Mouse (Mus musculus): ENCODE results near the gene Cd9.

The Cd9 gene

GRCm38 (mm10) chr6:125433704-125434447, 60.7 kb downstream of the Cd9 start:
- peak; percentile 69 for DNase-seq (ENCODE audit: low spot score)

DNA sequence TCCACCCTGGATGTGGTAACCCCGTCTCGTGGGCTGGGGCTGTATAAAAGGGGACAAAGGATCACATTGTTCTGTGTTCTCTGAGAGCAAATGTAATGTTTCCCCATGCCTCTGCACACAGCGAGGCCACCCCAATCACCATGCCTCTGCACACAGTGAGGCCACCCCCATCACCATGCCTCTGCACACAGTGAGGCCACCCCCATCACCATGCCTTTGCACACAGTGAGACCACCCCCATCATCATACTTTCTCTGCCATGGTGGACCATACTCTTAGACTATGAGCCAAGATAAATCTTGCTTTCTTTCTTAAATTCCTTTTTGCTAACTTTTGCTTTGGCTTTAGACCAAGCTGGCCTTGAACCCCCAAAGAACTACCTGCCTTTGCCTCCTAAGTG, 61.3 kb downstream of the Cd9 start:
- no peak for DNase-seq (ENCODE audit: low spot score)

GRCm38 (mm10) chr6:125432522-125432921, 62.1 kb downstream of the Cd9 start:
- DNase-seq (ENCODE audit: low spot score), result no peak

- no peak for DNase-seq (ENCODE audit: low spot score)
Observed at GRCm38 (mm10) chr6:125430982-125431381, 63.6 kb downstream of the Cd9 start.

GRCm38 (mm10) chr6:125430358-125430958, 64.1 kb downstream of the Cd9 start:
- DNase-seq (ENCODE audit: low spot score), result no peak

GRCm38 (mm10) chr6:125429741-125430140, 64.8 kb downstream of the Cd9 start:
- peak; percentile 50 for DNase-seq (ENCODE audit: low spot score)

- peak; percentile 89 for DNase-seq (ENCODE audit: low spot score)
Observed at GRCm38 (mm10) chr6:125426383-125427360, 67.9 kb downstream of the Cd9 start.

DNA sequence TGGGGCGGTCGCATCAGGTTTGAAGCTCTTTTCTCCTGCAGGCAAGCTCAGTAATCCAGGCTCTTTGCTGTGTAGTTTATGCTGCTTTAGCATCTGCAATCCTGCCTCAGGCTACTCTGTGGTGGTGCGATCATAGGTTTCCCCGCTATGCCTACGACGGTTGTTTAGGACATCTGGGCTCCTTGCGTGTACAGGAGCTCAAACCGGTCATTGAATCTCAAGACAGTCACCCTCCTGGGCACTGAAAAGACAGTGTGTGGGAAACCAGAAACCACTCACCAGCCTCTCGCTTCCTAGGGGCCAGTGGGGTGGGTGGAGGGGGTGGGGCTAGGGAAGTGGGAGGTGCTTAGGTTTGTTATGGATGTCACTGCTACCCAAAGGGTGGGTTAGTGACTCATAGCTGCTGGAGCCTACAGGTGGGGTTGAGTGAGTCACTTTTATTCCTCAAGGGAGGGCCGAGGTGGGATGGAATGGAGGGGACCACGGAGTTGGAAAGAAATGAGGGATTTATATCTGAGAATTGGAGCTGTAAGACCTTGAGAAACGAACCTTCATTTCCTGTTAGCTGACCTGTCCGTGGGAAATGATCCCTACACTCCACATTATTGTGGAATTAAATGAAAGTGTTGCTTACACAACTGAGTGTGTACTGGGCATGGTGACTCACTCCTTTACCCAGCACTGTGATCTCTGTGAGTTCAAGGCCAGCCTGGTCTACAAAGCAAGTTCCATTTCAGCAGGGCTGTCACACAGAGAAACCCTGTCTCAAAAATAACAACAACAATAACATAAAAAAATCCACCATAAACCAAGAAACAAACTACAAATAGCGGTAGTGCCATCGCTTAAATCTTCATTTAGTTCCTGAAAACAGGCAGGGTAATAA, 69.1 kb downstream of the Cd9 start:
- no peak for DNase-seq (ENCODE audit: low spot score)

GRCm38 (mm10) chr6:125424156-125424555, 70.4 kb downstream of the Cd9 start:
- DNase-seq (ENCODE audit: low spot score), result no peak

GRCm38 (mm10) chr6:125423507-125423906, 71.1 kb downstream of the Cd9 start:
- no peak for DNase-seq (ENCODE audit: low spot score)

DNA sequence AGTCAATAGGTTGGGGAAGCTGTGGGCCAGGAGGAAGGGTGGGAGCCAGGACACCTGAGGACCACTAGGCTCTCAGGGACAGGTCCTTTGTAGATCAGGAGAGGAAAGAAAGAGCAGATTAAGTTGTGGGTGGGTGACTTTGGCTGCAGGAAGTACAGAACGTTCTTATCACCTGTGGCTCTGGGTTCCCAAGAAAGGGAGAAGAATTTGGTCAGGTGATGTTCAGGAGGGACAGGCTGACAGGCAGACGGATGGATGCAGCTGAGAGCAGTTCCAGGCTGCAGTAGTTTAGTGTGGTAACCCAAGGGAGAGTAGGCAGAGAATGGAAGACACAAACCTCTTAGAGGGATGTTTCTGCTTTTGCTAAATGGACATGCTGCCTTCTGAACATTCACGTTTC, 71.5 kb downstream of the Cd9 start:
- DNase-seq (ENCODE audit: low spot score), result no peak

- DNase-seq (ENCODE audit: low spot score), result no peak
Observed at GRCm38 (mm10) chr6:125422051-125422822, 72.4 kb downstream of the Cd9 start.

DNA sequence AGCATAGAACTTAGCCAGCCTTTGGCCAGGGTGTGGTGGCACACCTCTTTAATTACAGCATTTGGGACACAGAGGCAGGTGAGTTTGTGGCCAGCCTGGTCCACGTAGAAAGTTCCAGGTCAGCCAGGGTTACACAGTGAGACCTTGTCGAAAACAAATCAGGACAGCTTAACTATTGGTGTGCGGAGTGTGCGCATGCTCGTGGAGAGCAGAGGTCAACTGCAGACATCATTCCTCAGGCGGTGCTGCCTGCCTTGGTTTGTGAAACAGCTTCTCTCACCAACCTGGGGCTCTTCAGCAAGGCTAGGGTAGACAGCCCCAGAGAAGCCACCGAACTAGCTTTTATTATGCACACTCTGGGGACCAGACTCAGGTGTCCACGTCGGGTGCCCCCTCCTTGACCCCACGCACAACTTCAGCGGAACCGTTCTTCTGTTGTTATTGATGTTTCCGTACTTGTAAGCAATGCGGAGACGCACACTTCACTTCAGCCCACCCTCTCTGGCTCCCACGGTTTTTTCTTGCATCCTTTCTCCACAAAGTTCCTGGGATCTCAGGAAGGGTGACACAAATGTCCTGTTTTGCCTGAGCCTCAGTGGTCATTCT, 74.0 kb downstream of the Cd9 start:
- no peak for DNase-seq (ENCODE audit: low spot score)

DNA sequence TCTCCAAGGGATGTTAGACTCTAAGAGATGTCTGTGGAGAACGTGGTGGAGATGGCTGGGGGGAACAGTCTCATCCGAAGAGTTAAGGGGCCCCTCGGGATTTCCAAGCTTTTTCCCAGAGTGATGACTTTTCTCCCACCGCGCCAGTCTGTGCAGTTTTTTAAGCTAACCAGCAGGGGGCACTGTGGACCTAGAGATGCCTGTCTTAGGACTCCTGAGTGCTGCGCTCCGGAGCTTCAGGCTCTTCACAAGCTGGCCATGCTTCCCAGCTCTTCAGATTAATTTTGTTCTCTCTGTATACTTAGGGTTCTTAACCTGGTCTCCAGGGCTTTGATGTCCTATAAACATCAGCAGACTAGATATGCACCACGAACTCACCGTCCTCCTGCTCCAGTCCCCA, 75.8 kb downstream of the Cd9 start:
- peak; percentile 96 for DNase-seq (ENCODE audit: low spot score)

DNA sequence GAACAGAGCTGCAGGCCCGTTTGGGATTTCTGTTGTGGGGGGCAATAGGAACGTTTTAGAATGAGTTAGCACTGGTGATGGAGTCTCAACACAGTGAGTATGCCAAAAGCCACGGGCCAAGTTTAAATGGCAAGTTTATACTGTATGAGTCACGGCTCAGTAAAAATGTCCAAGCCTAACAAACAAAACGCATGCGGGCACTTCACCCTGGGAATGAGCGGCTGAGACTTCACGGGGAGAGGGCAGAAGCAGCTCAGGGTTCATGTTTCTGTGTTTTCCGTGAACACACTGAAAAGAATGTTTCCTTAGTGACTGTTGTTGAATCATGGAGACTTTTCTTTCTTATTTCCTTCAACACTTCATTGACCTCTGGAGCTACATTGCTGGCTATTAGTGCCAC, 81.3 kb downstream of the Cd9 start:
- peak; percentile 92 for DNase-seq (ENCODE audit: low spot score)

GRCm38 (mm10) chr6:125411661-125412060, 82.9 kb downstream of the Cd9 start:
- no peak for DNase-seq (ENCODE audit: low spot score)

GRCm38 (mm10) chr6:125410995-125411547, 83.5 kb downstream of the Cd9 start:
- peak; percentile 79 for DNase-seq (ENCODE audit: low spot score)

- DNase-seq (ENCODE audit: low spot score), result no peak
Observed at GRCm38 (mm10) chr6:125410551-125410950, 84.0 kb downstream of the Cd9 start.

All from adipocyte (in vitro differentiated cells).